Mouse (Mus musculus) thymus, adult 2 months (tissue): Measurements from ENCODE around the gene Gnat1.

Experiments
- CTCF ChIP-seq: fragments of 200-500 bp; IDR thresholded peaks from 2 replicates; pipeline ENCODE4 v1.5.1; 2012; ENCODE audit warnings: mild to moderate bottlenecking, control low read depth, low read length, moderate library complexity, borderline replicate concordance; ENCODE audit not compliant: control insufficient read depth, poor library complexity, insufficient read depth; ENCODE audit errors: extremely low read depth
- POLR2A ChIP-seq: fragments of 200-500 bp; IDR thresholded peaks from 2 replicates; pipeline ENCODE4 v1.6.1; 2012; ENCODE audit warnings: mild to moderate bottlenecking, low read length, control low read depth, moderate library complexity; ENCODE audit not compliant: control insufficient read depth, poor library complexity, insufficient read depth; ENCODE audit errors: extremely low read depth

DNA sequence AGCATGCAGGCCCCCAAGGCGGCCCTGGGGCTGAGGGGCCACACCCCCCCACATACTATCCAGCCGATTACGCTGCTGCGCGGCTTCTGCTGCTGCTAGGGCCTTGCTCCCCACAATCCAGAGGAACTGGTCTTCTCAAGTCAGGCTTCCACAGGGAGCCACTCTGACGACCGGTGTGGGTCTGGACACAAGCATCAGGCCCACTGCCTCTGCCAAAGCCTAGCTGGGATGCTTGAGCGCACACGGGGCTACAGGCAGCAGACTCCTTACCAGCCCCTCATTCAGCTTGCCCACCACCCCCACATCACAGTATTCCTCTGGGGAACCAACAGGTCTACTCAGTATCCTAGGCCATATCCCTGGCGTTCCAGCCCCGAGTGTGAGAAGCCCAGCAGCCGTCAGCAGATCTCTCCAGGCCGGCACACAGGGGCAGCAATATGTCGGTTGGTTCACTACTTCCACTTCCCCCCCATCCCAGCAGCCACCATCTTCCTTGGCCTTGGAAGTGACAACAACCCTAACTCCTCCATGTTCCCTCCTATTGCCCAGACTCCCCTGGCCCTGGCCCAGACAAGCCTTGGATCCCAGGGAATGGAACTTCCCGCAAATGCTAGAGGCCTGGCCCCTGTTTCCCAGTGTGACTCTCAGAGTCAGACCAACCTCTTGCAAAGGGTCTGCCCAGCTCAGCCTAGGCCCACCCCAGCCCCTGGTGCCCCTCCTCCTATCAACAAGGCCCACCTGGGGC lies 45.7 kb downstream of the Gnat1 start:
- TF ChIP-seq CTCF (no peak), POLR2A (no peak)
